Mouse (Mus musculus): ENCODE data around the gene Fam198b. TPM values are rescaled to one million over a fixed set of nuclear protein-coding genes. Genes with fewer than 3 reads are reported as not detected.

Gene Fam198b
- polyA plus RNA-seq, 1 experiment from 2014 or later, result 1.4 TPM

GRCm38 (mm10) chr3:79928409-79928808, 44.1 kb downstream of the Fam198b start:
- H3K27ac ChIP-seq (ENCODE audit: low read length), result no peak overlapping the region
- no peaks in the 10 kb centered on the region for H3K9me3 ChIP-seq (ENCODE audit: control insufficient read depth, low read length)
- H3K9ac ChIP-seq (replicated peaks; ENCODE audit: low read depth, low read length), result no peak overlapping the region
- no peak overlapping the region for H3K4me3 ChIP-seq (replicated peaks; ENCODE audit: low read length)
- no peaks in the 10 kb centered on the region for H3K36me3 ChIP-seq (ENCODE audit: control insufficient read depth, insufficient read depth)
- H3K27me3 ChIP-seq (replicated peaks; ENCODE audit: control insufficient read depth, insufficient read depth, low read length), result no peaks in the 10 kb centered on the region
- 89% methylated on average over 5 of the region's 5 CpGs for WGBS
- H3K4me1 ChIP-seq (replicated peaks; ENCODE audit: control insufficient read depth, insufficient read depth, low read length), result no peaks in the 10 kb centered on the region
- ATAC-seq, result no peak
- H3K4me2 ChIP-seq (ENCODE audit: low read length), result no peak overlapping the region

DNA sequence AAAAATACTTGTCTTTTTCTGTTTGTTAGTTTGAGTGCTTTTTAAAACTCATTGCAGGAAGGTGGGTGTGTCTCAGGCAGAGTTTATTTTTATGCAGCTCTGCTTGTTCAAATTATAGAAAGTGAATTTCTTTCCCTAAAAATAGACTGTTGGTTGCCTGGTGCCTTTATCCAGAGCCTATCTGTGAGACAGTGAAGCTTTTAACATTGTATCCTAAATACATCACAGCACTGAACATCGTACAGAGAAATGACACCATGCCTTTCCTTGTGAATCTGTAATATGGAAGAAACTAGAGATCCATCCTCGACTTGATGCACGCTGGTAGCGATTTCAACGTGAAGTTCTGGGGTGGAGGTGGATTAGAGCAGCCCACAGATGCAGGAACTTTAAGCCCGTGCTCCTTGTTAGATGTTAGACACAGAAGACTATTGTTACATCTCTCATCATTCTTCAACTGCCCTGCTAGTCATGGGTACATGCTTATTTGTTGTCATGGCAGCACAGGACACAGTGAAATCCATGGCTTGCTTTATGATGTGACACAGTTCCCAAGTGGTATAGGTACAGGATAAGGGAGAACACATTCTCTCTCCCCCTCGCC, 45.9 kb downstream of the Fam198b start:
- Histone ChIP-seq H3K9ac (replicated peaks; ENCODE audit: low read depth, low read length) (no peak overlapping the region), H3K36me3 (ENCODE audit: control insufficient read depth, insufficient read depth) (no peaks in the 10 kb centered on the region), H3K4me3 (replicated peaks; ENCODE audit: low read length) (no peak overlapping the region), H3K4me1 (replicated peaks; ENCODE audit: control insufficient read depth, insufficient read depth, low read length) (no peaks in the 10 kb centered on the region), H3K4me2 (ENCODE audit: low read length) (no peak overlapping the region), H3K27me3 (replicated peaks; ENCODE audit: control insufficient read depth, insufficient read depth, low read length) (no peaks in the 10 kb centered on the region), H3K27ac (ENCODE audit: low read length) (0 out of 2 replicates have a peak overlapping the region, but pooled peaks have one; percentile 4), H3K9me3 (ENCODE audit: control insufficient read depth, low read length) (no peaks in the 10 kb centered on the region)
- peak; percentile 65 for ATAC-seq
- 40% methylated on average over 7 of the region's 7 CpGs for WGBS

- Histone ChIP-seq H3K9ac (replicated peaks; ENCODE audit: low read depth, low read length) (no peak overlapping the region), H3K4me1 (replicated peaks; ENCODE audit: control insufficient read depth, insufficient read depth, low read length) (no peaks in the 10 kb centered on the region), H3K4me3 (replicated peaks; ENCODE audit: low read length) (no peak overlapping the region), H3K27me3 (replicated peaks; ENCODE audit: control insufficient read depth, insufficient read depth, low read length) (no peaks in the 10 kb centered on the region), H3K36me3 (ENCODE audit: control insufficient read depth, insufficient read depth) (no peaks in the 10 kb centered on the region), H3K9me3 (ENCODE audit: control insufficient read depth, low read length) (no peaks in the 10 kb centered on the region), H3K4me2 (ENCODE audit: low read length) (no peak overlapping the region), H3K27ac (ENCODE audit: low read length) (no peak overlapping the region)
- no peak for ATAC-seq
- 77% methylated on average over 6 of the region's 6 CpGs for WGBS
Measured at GRCm38 (mm10) chr3:79936213-79936612, 51.9 kb downstream of the Fam198b start.

DNA sequence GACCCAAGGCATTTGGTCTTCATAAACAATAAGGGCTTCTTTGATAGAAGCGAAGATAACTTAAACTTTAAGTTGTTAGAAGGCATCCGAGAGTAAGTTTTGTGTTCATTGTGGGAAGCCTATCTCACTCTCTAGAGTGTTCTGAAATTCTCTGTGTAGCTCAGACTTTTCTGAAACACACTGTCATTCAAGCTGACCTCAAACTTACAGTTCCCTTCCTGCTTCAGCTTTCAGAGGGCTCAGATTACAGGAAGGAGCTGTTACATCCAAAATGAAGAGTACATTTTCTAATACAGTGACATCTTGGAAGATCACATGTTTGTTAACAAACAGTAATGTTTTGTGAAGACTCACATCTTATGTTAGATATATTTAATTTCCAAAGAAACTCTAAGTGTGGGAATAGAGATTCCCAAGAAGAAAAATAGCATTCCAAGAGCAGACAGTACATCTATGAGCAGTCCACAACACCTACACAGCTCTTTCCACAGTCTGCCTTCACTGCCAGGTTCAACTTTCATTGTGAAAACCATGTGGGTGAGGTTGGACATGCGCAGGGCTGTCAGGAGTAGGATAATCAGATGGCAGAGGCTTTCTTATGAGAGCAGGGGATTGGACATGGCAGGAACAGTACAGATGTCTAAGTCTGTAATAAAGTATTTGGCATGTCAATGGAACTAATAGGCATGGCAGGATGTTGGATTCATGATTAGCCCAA, 52.6 kb downstream of the Fam198b start:
- Histone ChIP-seq H3K4me1 (replicated peaks; ENCODE audit: control insufficient read depth, insufficient read depth, low read length) (no peaks in the 10 kb centered on the region), H3K36me3 (ENCODE audit: control insufficient read depth, insufficient read depth) (no peaks in the 10 kb centered on the region), H3K27ac (ENCODE audit: low read length) (no peak overlapping the region), H3K4me3 (replicated peaks; ENCODE audit: low read length) (no peak overlapping the region), H3K27me3 (replicated peaks; ENCODE audit: control insufficient read depth, insufficient read depth, low read length) (no peaks in the 10 kb centered on the region), H3K9ac (replicated peaks; ENCODE audit: low read depth, low read length) (no peak overlapping the region), H3K9me3 (ENCODE audit: control insufficient read depth, low read length) (no peaks in the 10 kb centered on the region), H3K4me2 (ENCODE audit: low read length) (no peak overlapping the region)
- no peak for ATAC-seq
- 91% methylated on average over 3 of the region's 3 CpGs for WGBS

DNA sequence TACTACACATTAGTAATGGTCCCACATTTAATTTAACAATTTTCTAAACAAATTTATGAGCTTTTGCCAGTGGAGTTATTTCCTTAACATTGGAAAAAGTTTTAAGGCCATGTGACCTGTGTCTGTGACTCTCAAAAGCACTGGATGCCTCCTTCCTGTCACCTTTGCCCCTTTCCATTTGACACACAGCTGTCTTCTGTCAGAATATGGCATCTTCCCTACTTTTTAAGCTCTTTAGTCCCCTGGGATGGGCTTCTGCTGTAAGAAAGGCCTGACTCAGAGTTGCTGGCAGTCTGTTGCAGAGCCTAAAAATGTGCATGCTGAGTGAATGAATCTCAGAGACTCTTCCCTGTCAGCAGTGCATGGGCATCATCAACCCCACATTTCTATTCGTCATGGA, 63.4 kb downstream of the Fam198b start:
- H3K9me3 ChIP-seq (ENCODE audit: control insufficient read depth, low read length), result no peaks in the 10 kb centered on the region
- no peaks in the 10 kb centered on the region for H3K4me1 ChIP-seq (replicated peaks; ENCODE audit: control insufficient read depth, insufficient read depth, low read length)
- H3K4me3 ChIP-seq (replicated peaks; ENCODE audit: low read length), result no peak overlapping the region
- no peaks in the 10 kb centered on the region for H3K27me3 ChIP-seq (replicated peaks; ENCODE audit: control insufficient read depth, insufficient read depth, low read length)
- 82% methylated on average over 1 of the region's 1 CpGs for WGBS
- H3K4me2 ChIP-seq (ENCODE audit: low read length), result no peak overlapping the region
- ATAC-seq, result no peak
- H3K36me3 ChIP-seq (ENCODE audit: control insufficient read depth, insufficient read depth), result no peaks in the 10 kb centered on the region
- H3K9ac ChIP-seq (replicated peaks; ENCODE audit: low read depth, low read length), result no peak overlapping the region
- H3K27ac ChIP-seq (ENCODE audit: low read length), result no peak overlapping the region

DNA sequence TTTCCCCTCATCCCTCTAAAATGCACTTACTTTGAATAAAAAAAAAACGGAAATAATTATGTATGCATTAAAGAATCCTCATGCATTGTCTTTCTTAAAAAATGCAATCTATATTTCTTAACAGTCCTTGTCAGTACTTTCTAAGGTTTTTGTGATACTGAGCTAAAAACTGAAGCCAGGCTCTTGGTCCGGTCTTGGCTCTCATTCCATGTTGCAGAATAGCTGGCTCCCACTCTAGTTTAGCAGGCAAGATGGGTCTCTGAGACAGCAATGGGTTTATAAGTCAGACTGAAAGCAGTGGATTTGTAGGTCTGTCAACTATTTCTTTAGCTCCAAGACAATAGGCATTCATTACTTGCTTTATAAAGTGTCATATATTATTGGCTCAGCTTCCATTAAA, 63.8 kb downstream of the Fam198b start:
- WGBS, result 84% methylated on average over 2 of the region's 2 CpGs
- no peak overlapping the region for H3K27ac ChIP-seq (ENCODE audit: low read length)
- no peak overlapping the region for H3K9ac ChIP-seq (replicated peaks; ENCODE audit: low read depth, low read length)
- no peaks in the 10 kb centered on the region for H3K27me3 ChIP-seq (replicated peaks; ENCODE audit: control insufficient read depth, insufficient read depth, low read length)
- no peaks in the 10 kb centered on the region for H3K4me1 ChIP-seq (replicated peaks; ENCODE audit: control insufficient read depth, insufficient read depth, low read length)
- ATAC-seq, result no peak
- H3K4me3 ChIP-seq (replicated peaks; ENCODE audit: low read length), result no peak overlapping the region
- no peaks in the 10 kb centered on the region for H3K36me3 ChIP-seq (ENCODE audit: control insufficient read depth, insufficient read depth)
- H3K9me3 ChIP-seq (ENCODE audit: control insufficient read depth, low read length), result no peaks in the 10 kb centered on the region
- H3K4me2 ChIP-seq (ENCODE audit: low read length), result no peak overlapping the region

DNA sequence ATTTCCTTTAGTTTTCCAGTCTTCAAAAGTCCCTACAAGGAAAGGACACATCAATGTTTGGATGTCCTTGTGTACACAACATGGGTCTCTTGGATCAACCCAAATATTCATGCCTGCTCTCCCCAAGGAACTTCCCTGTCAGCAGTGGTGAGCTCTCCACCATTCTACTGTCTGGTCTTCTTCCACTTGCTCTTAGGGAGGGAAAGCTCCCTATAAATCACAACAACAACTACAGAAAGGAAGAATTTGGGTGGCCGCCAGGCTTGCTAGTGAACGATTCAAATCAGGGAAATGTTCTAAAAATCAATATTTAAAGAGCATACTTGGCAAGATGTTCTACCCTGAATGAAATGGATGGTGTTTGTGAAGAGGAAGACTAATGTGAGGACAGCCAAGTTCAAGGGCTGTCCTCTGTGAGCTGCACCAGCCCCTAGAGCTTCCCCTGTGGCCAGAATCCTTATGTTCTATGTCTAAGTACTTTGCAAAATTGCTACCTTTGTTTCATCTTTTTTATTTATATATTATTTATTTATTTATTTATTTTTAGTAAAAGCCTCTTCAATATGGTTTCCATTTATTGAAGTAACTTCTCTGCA, 68.9 kb downstream of the Fam198b start:
- no peaks in the 10 kb centered on the region for H3K27me3 ChIP-seq (replicated peaks; ENCODE audit: control insufficient read depth, insufficient read depth, low read length)
- no peaks in the 10 kb centered on the region for H3K9me3 ChIP-seq (ENCODE audit: control insufficient read depth, low read length)
- no peaks in the 10 kb centered on the region for H3K4me1 ChIP-seq (replicated peaks; ENCODE audit: control insufficient read depth, insufficient read depth, low read length)
- H3K36me3 ChIP-seq (ENCODE audit: control insufficient read depth, insufficient read depth), result no peaks in the 10 kb centered on the region
- H3K27ac ChIP-seq (ENCODE audit: low read length), result no peak overlapping the region
- H3K4me3 ChIP-seq (replicated peaks; ENCODE audit: low read length), result no peak overlapping the region
- H3K4me2 ChIP-seq (ENCODE audit: low read length), result no peak overlapping the region
- H3K9ac ChIP-seq (replicated peaks; ENCODE audit: low read depth, low read length), result no peak overlapping the region
- ATAC-seq, result no peak
- 83% methylated on average over 2 of the region's 2 CpGs for WGBS

DNA sequence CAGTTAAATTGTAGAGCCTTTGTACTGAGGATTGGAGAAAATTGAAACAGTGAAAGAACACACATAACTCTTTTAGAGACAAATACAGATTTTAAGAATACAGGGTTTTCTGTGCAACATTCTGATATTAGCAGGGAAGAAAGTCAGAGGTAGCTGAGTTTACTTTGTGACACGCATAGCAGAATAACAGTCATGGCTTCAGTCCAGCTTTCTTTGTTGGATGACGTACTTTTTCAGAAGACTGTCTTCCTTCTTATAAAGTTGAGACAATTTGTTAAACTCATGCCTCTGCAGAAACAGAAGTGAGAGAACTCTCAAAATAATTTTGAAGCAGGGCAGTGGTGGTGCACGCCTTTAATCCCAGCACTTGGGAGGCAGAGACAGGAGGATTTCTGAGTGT, 70.9 kb downstream of the Fam198b start:
- Histone ChIP-seq H3K4me1 (replicated peaks; ENCODE audit: control insufficient read depth, insufficient read depth, low read length) (no peaks in the 10 kb centered on the region), H3K4me2 (ENCODE audit: low read length) (no peak overlapping the region), H3K27ac (ENCODE audit: low read length) (no peak overlapping the region), H3K9ac (replicated peaks; ENCODE audit: low read depth, low read length) (no peak overlapping the region), H3K9me3 (ENCODE audit: control insufficient read depth, low read length) (no peaks in the 10 kb centered on the region), H3K36me3 (ENCODE audit: control insufficient read depth, insufficient read depth) (no peaks in the 10 kb centered on the region), H3K4me3 (replicated peaks; ENCODE audit: low read length) (no peak overlapping the region), H3K27me3 (replicated peaks; ENCODE audit: control insufficient read depth, insufficient read depth, low read length) (no peaks in the 10 kb centered on the region)
- WGBS, result 76% methylated on average over 3 of the region's 3 CpGs
- ATAC-seq, result no peak

- Histone ChIP-seq H3K4me2 (ENCODE audit: low read length) (no peak overlapping the region), H3K4me3 (replicated peaks; ENCODE audit: low read length) (no peak overlapping the region), H3K4me1 (replicated peaks; ENCODE audit: control insufficient read depth, insufficient read depth, low read length) (no peaks in the 10 kb centered on the region), H3K27ac (ENCODE audit: low read length) (no peak overlapping the region), H3K9ac (replicated peaks; ENCODE audit: low read depth, low read length) (no peak overlapping the region), H3K36me3 (ENCODE audit: control insufficient read depth, insufficient read depth) (no peaks in the 10 kb centered on the region), H3K9me3 (ENCODE audit: control insufficient read depth, low read length) (no peaks in the 10 kb centered on the region), H3K27me3 (replicated peaks; ENCODE audit: control insufficient read depth, insufficient read depth, low read length) (no peaks in the 10 kb centered on the region)
- ATAC-seq, result no peak
Measured at GRCm38 (mm10) chr3:79956792-79957191, 72.5 kb downstream of the Fam198b start.

All from forebrain, embryonic 16.5 days (tissue).